Mouse (Mus musculus) forebrain, embryonic 14.5 days (tissue): ENCODE data around the gene Casp2. TPM values are rescaled to one million over a fixed set of nuclear protein-coding genes. Genes with fewer than 3 reads are reported as not detected.

Experiments used
- ATAC-seq: fragments of 200-750 bp; cut with Nextera tagmentation; 2 replicates; pipeline ENCODE4 v1.8.0; 2017; ENCODE audit warnings: mild to moderate bottlenecking, moderate library complexity
- DNase-seq: peaks from one replicate; pipeline ENCODE4 v3.0.0-alpha.2; 2015; ENCODE audit warnings: low spot score
- H3K27ac ChIP-seq: fragments of 300-500 bp; sonication (generic); 2 replicates; pipeline ENCODE4 v1.5.1; 2014; ENCODE audit warnings: low read depth, mild to moderate bottlenecking, control low read depth, low read length, moderate library complexity
- H3K27me3 ChIP-seq: fragments of 300-500 bp; sonication (generic); replicated peaks from 2 replicates; pipeline ENCODE4 v1.6.1; 2014; ENCODE audit warnings: low read length, control low read depth, mixed read lengths; ENCODE audit not compliant: control insufficient read depth, insufficient read depth
- H3K36me3 ChIP-seq: fragments of 300-500 bp; sonication (generic); 2 replicates; pipeline ENCODE4 v1.6.1; 2014; ENCODE audit warnings: low read length, control low read depth; ENCODE audit not compliant: control insufficient read depth, insufficient read depth
- H3K4me1 ChIP-seq: fragments of 300-500 bp; sonication (generic); 2 replicates; pipeline ENCODE4 v1.6.1; 2014; ENCODE audit warnings: antibody characterized with exemption, low read length, control low read depth; ENCODE audit not compliant: control insufficient read depth, insufficient read depth
- H3K4me2 ChIP-seq: fragments of 300-500 bp; sonication (generic); 2 replicates; pipeline ENCODE4 v1.6.1; 2014; ENCODE audit warnings: mild to moderate bottlenecking, control low read depth, low read length
- H3K4me3 ChIP-seq: fragments of 300-500 bp; sonication (generic); 2 replicates; pipeline ENCODE4 v1.5.1; 2014; ENCODE audit warnings: low read depth, low read length, control low read depth
- H3K9ac ChIP-seq: fragments of 300-500 bp; sonication (generic); 2 replicates; pipeline ENCODE4 v1.6.1; 2014; ENCODE audit warnings: mild to moderate bottlenecking, low read length, control low read depth, moderate library complexity
- H3K9me3 ChIP-seq: fragments of 300-500 bp; sonication (generic); replicated peaks from 2 replicates; pipeline ENCODE4 v1.6.1; 2016; ENCODE audit warnings: low read length, control low read depth, mixed read lengths; ENCODE audit not compliant: control insufficient read depth
- WGBS: fragments of 180-500 bp; shearing (Covaris S2); extraction: QIAGEN DNeasy Blood & Tissue Kit; methylation state at CpG from one replicate; pipeline ENCODE4 v1.1.7; 2014; 5-methylcytosine and 5-hydroxymethylcytosine counted together
- polyA plus RNA-seq: library from polyadenylated mRNA; unstranded; fragments of >200 nt; fragmentation: Nextera tagmentation; extraction: Ambion mirVana; gene quantifications from 2 replicates; pipeline ENCODE4 v1.2.1, GENCODE M21; 2014

The Casp2 gene
- polyA plus RNA-seq, 1 experiment from 2014 or later = 61.3 TPM

GRCm38 (mm10) chr6:42295549-42296094, 30.8 kb downstream of the Casp2 start:
- Histone ChIP-seq H3K4me3 (no peak overlapping the region), H3K9ac (no peak overlapping the region), H3K4me1 (no peaks in the 10 kb centered on the region), H3K27ac (no peak overlapping the region), H3K36me3 (peaks cover 81% of the 10 kb centered on the region), H3K4me2 (no peak overlapping the region), H3K27me3 (no peaks in the 10 kb centered on the region), H3K9me3 (no peaks in the 10 kb centered on the region)
- ATAC-seq = no peak
- DNase-seq = no peak
- WGBS = 84% methylated on average over 3 of the region's 3 CpGs

DNA sequence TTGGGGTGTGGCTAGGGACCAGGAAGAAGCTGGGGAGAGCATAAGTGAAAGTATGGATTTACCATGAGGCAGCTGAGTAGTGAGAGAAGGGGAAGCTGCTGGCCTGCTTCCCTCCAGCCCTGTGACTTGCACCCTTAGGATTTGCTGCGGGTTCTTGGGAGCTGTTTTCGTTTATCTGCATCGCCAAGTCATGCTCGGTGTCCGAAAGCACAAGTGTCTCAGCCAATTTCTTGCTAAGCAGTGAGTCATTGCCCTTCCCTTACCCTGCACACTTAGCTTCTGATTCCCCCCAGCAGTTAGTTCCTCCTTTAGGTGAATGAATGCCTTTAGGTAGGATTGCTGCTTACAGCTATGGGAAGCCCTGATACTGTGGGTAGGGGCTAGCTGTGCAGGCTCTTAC, 34.6 kb downstream of the Casp2 start:
- H3K4me1 ChIP-seq = no peaks in the 10 kb centered on the region
- DNase-seq = no peak

GRCm38 (mm10) chr6:42309816-42310378, 45.1 kb downstream of the Casp2 start:
- H3K9ac ChIP-seq = no peak overlapping the region
- H3K4me1 ChIP-seq = no peaks in the 10 kb centered on the region
- WGBS = 44% methylated on average over 8 of the region's 8 CpGs
- H3K4me3 ChIP-seq = no peak overlapping the region
- H3K27me3 ChIP-seq = no peaks in the 10 kb centered on the region
- ATAC-seq (no peak), DNase-seq (no peak)
- no peak overlapping the region for H3K4me2 ChIP-seq
- no peaks in the 10 kb centered on the region for H3K9me3 ChIP-seq
- H3K27ac ChIP-seq = no peak overlapping the region
- peaks cover 77% of the 10 kb centered on the region for H3K36me3 ChIP-seq

More for the DNA sequence above, 34.6 kb downstream of the Casp2 start:
- H3K27ac ChIP-seq = no peak overlapping the region
- H3K9me3 ChIP-seq = no peaks in the 10 kb centered on the region
- no peak overlapping the region for H3K4me3 ChIP-seq
- no peak overlapping the region for H3K4me2 ChIP-seq
- H3K9ac ChIP-seq = no peak overlapping the region
- H3K36me3 ChIP-seq = peaks cover 59% of the 10 kb centered on the region
- WGBS = 96% methylated on average over 5 of the region's 5 CpGs
- no peaks in the 10 kb centered on the region for H3K27me3 ChIP-seq
- ATAC-seq = no peak

- no peak overlapping the region for H3K9ac ChIP-seq
- H3K27ac ChIP-seq = no peak overlapping the region
- H3K27me3 ChIP-seq = no peaks in the 10 kb centered on the region
- no peak for DNase-seq
- H3K36me3 ChIP-seq = peaks cover 72% of the 10 kb centered on the region
- H3K4me1 ChIP-seq = no peaks in the 10 kb centered on the region
- no peaks in the 10 kb centered on the region for H3K9me3 ChIP-seq
- no peak overlapping the region for H3K4me2 ChIP-seq
- no peak for ATAC-seq
- no peak overlapping the region for H3K4me3 ChIP-seq
- WGBS = 93% methylated on average over 2 of the region's 2 CpGs
These were observed 45.8 kb downstream of the Casp2 start for GRCm38 (mm10) chr6:42310427-42311053.

- no peak overlapping the region for H3K4me2 ChIP-seq
- DNase-seq (no peak), ATAC-seq (no peak)
- no peak overlapping the region for H3K27ac ChIP-seq
- no peak overlapping the region for H3K9ac ChIP-seq
- H3K4me3 ChIP-seq = no peak overlapping the region
- peaks cover 4% of the 10 kb centered on the region; the same call in 1 of the 2 replicates for H3K4me1 ChIP-seq
- WGBS = 87% methylated on average over 4 of the region's 4 CpGs
- H3K36me3 ChIP-seq = peaks cover 45% of the 10 kb centered on the region
- H3K27me3 ChIP-seq = no peaks in the 10 kb centered on the region
- no peaks in the 10 kb centered on the region for H3K9me3 ChIP-seq
These were observed 53.5 kb downstream of the Casp2 start for GRCm38 (mm10) chr6:42318293-42318692.

DNA sequence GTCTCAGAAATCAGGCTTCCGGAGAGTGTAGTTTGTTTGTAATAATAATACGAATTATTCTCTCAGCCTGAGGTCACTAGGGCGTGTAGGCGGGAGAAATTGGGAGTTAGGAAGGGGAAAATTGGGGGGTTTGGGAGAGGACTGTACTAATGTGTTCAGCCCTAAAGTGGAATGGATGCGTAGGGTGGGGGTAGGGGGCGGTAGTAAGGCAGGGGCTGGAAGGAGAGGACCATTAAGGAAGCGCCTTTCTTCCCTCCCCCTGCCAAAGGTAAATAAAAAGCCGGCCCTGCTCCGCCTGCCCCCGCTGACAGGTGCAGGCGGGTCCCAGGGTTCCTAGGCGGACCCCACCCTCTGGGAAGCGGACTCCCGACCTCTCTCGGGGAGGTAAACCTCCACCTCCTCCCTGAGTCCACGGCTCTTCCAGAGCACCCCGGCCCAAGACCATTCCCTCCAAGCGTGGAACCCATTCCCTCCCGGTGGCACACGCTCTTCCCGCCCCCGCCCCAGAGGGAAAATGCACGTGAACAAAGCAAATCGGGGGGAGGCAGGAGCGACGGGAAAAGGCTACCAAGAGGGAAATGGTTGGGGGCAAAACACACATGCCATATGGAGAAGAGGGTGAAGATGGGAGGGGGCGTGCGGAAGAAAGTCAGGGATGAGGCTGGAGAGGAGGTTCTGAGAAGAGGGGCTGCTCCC, 58.7 kb downstream of the Casp2 start:
- peak; percentile 51 for DNase-seq
- H3K27ac ChIP-seq = peak overlapping the region; percentile 86
- H3K9ac ChIP-seq = peak overlapping the region; percentile 88
- H3K9me3 ChIP-seq = no peaks in the 10 kb centered on the region
- WGBS = under 1% methylated on average over 27 of the region's 28 CpGs
- peak overlapping the region; percentile 69 for H3K4me3 ChIP-seq
- peaks cover 4% of the 10 kb centered on the region; the same call in 1 of the 2 replicates for H3K4me1 ChIP-seq
- peak overlapping the region; percentile 70 for H3K4me2 ChIP-seq
- ATAC-seq = peak; percentile 21
- H3K36me3 ChIP-seq = peaks cover 10% of the 10 kb centered on the region
- H3K27me3 ChIP-seq = no peaks in the 10 kb centered on the region

DNA sequence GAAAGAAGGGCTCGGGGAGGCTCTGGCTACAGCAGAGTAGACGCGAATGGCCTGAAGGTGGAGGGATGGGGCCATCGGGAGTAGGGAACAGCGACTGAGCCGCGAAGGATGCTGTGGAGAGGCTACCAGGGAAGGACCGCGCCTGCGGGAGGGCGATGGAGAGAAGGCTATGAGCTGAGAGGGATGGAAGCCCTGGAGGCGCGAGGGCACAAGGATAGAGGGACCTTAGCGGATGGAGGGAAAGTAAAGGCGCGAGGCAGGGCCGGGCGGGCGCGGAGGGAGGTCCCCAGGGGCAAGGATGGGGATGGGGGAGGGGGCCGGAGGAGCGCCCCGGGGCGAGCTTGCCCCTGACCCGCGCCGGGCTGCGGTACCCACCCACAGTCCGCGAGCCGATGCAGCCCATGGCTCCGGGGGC, 59.3 kb downstream of the Casp2 start:
- peak; percentile 67 for ATAC-seq
- WGBS = 0% methylated on average over 10 of the region's 32 CpGs
- no peaks in the 10 kb centered on the region for H3K27me3 ChIP-seq
- peaks cover 5% of the 10 kb centered on the region; the same call in 1 of the 2 replicates for H3K36me3 ChIP-seq
- peak overlapping the region; percentile 70 for H3K4me2 ChIP-seq
- peak overlapping the region; percentile 69 for H3K4me3 ChIP-seq
- peaks cover 4% of the 10 kb centered on the region; the same call in 1 of the 2 replicates for H3K4me1 ChIP-seq
- H3K9ac ChIP-seq = peak overlapping the region; percentile 88
- no peaks in the 10 kb centered on the region for H3K9me3 ChIP-seq
- H3K27ac ChIP-seq = peak overlapping the region; percentile 86
- no peak for DNase-seq

- Histone ChIP-seq H3K27ac (peak within 1 kb of the TSS; percentile 86), H3K36me3 (peaks cover 5% of the 10 kb centered on the region; the same call in 1 of the 2 replicates), H3K4me2 (peak within 1 kb of the TSS; percentile 70), H3K4me1 (peaks cover 4% of the 10 kb centered on the region; the same call in 1 of the 2 replicates), H3K9me3 (no peaks in the 10 kb centered on the region), H3K4me3 (peak within 1 kb of the TSS; percentile 69), H3K9ac (peak within 1 kb of the TSS; percentile 88), H3K27me3 (no peaks in the 10 kb centered on the region)
- WGBS = under 1% methylated on average over 37 of the region's 68 CpGs
- ATAC-seq (peak; percentile 89), DNase-seq (peak; percentile 75)
These were observed 59.9 kb downstream of the Casp2 start, which contains the start of gene Fam131b for GRCm38 (mm10) chr6:42324482-42325267. Fam131b (minus strand) TSS chr6:42324643.
